In the genomic region with DNA sequence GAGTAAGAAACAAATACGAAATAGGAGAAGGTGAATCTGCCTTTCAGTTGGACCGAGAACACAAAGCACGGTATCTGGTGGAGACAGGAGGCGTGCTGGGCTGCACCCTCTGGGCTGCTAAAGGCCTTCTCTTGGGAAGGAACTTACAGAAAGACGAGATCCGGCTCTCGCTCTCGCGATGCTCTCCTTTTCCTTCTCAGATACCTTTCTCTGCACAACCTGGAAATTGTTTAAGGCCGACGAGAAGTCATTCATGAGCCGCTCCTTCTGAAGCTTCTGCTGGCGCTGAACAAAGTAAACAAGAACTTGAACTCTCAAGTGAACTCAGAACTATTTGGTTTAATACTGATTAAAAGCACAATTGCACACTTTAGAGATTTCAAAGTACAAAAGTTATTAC, we compare ENCODE assay signal across 28 mouse cellular contexts. TPM values are rescaled to one million over a fixed set of nuclear protein-coding genes. Genes with fewer than 3 reads are reported as not detected.
DNase-seq lines count a peak whose midpoint lies in the region; ATAC-seq and TF ChIP-seq lines count a peak whose summit lies in the region.
"Had no signal": no experiment of that assay in that cellular context is flagged by ENCODE, and none has a peak within 500 bp of the region (broad histone marks: within the 10 kb centered on the region; RNA-seq: fewer than 3 reads in every experiment).

No protein-coding gene starts in this region.

- ATAC-seq in lung, embryonic 15.5 days (ENCODE audit: borderline replicate concordance, extremely low read depth, low FRiP score, low TSS enrichment): no peak
- peak; percentile 86 for ATAC-seq in intestine, embryonic 16.5 days
- no peak for ATAC-seq in forebrain, embryonic 11.5 days (replicated peaks; ENCODE audit: low FRiP score)
- ATAC-seq: CD4-positive, CD25-positive, alpha-beta regulatory T cell, adult 4 months; forebrain, embryonic 14.5 days; inflammation-experienced regulatory T-cells, adult 6 months; midbrain, embryonic 13.5 days had no signal

- no peak for DNase-seq in lung, adult 2 months
- peak; percentile 24 for DNase-seq in lung, postnatal 25 days (ENCODE audit: low spot score)
- no peak for DNase-seq in cerebellum, adult 9-11 months
- DNase-seq in ovary, postnatal 36 days (ENCODE audit: low spot score): no peak
- no peak for DNase-seq in forebrain, embryonic 11.5 days (ENCODE audit: low spot score)
- DNase-seq: adrenal gland, postnatal 10 days; cerebellum, adult 8-10 months; cerebellum, postnatal 36 days; gastrocnemius, postnatal 25 days; heart, adult 18-20 months; heart, postnatal 36 days; kidney, adult 9 months; kidney, postnatal 10 days; layer of hippocampus, adult 9-11 months; left cerebral cortex, postnatal 4 days; thymus, postnatal 25 days had no signal

- no peaks in the 10 kb centered on the region for H3K4me1 ChIP-seq in lung, embryonic 15.5 days
- H3K4me1 ChIP-seq in lung, adult 2 months (ENCODE audit: control insufficient read depth, insufficient read depth, low read length): no peaks in the 10 kb centered on the region
- H3K4me1 ChIP-seq in intestine, embryonic 16.5 days (ENCODE audit: control insufficient read depth, insufficient read depth, low read length): no peaks in the 10 kb centered on the region
- no peaks in the 10 kb centered on the region for H3K4me1 ChIP-seq in forebrain, embryonic 11.5 days (replicated peaks; ENCODE audit: control insufficient read depth, insufficient read depth, low read length)
- H3K4me1 ChIP-seq: hindbrain, embryonic 15.5 days; midbrain, embryonic 13.5 days; neural tube, embryonic 13.5 days had no signal

- H3K4me3 ChIP-seq in lung, embryonic 15.5 days: no peak overlapping the region
- no peak overlapping the region for H3K4me3 ChIP-seq in lung, adult 2 months (replicated peaks; ENCODE audit: extremely low read depth, low read depth, low read length)
- H3K4me3 ChIP-seq in intestine, embryonic 16.5 days (ENCODE audit: low read length): no peak overlapping the region
- H3K4me3 ChIP-seq in forebrain, embryonic 11.5 days (ENCODE audit: low read depth, low read length): no peak overlapping the region
- H3K4me3 ChIP-seq: hindbrain, embryonic 15.5 days; left cerebral cortex, adult 2 months; midbrain, embryonic 13.5 days; neural tube, embryonic 13.5 days had no signal

- no peaks in the 10 kb centered on the region for H3K27me3 ChIP-seq in lung, embryonic 15.5 days
- H3K27me3 ChIP-seq in intestine, embryonic 16.5 days (replicated peaks; ENCODE audit: control insufficient read depth, insufficient read depth, low read length): no peaks in the 10 kb centered on the region
- no peaks in the 10 kb centered on the region for H3K27me3 ChIP-seq in forebrain, embryonic 11.5 days (ENCODE audit: control insufficient read depth, insufficient read depth, low read length)
- H3K27me3 ChIP-seq: hindbrain, embryonic 15.5 days; midbrain, embryonic 13.5 days; neural tube, embryonic 13.5 days had no signal

- H3K4me2 ChIP-seq in lung, embryonic 15.5 days: 0 out of 2 replicates have a peak overlapping the region, but pooled peaks have one; percentile 1
- H3K4me2 ChIP-seq in intestine, embryonic 16.5 days (ENCODE audit: low read depth, low read length): no peak overlapping the region
- no peak overlapping the region for H3K4me2 ChIP-seq in forebrain, embryonic 11.5 days (ENCODE audit: low read depth, low read length, severe bottlenecking)
- H3K4me2 ChIP-seq: heart, embryonic 11.5 days; hindbrain, embryonic 15.5 days; midbrain, embryonic 13.5 days; neural tube, embryonic 13.5 days had no signal

- H3K9me3 ChIP-seq in lung, embryonic 15.5 days: no peaks in the 10 kb centered on the region
- no peaks in the 10 kb centered on the region for H3K9me3 ChIP-seq in intestine, embryonic 16.5 days (ENCODE audit: control insufficient read depth, low read length)
- H3K9me3 ChIP-seq in forebrain, embryonic 11.5 days (ENCODE audit: control insufficient read depth, low read length): no peaks in the 10 kb centered on the region
- H3K9me3 ChIP-seq: hindbrain, embryonic 15.5 days; midbrain, embryonic 13.5 days; neural tube, embryonic 13.5 days had no signal

- peak overlapping the region; percentile 33 for H3K27ac ChIP-seq in lung, embryonic 15.5 days
- H3K27ac ChIP-seq in intestine, embryonic 16.5 days (ENCODE audit: low read length): peak overlapping the region; percentile 35
- no peak overlapping the region for H3K27ac ChIP-seq in forebrain, embryonic 11.5 days (ENCODE audit: low read depth, low read length)
- H3K27ac ChIP-seq: hindbrain, embryonic 15.5 days; left cerebral cortex, adult 2 months; liver, embryonic 14.5 days; macrophage; midbrain, embryonic 13.5 days; neural tube, embryonic 13.5 days had no signal

- no peak for TF ChIP-seq POLR2A in lung, adult 2 months (IDR thresholded peaks at IDR 0.05; ENCODE audit: borderline replicate concordance, extremely low read depth, low read depth, low read length)

- TF ChIP-seq CTCF in lung, adult 2 months (IDR thresholded peaks at IDR 0.05; ENCODE audit: insufficient read depth, low read length): no peak

- peaks cover 82% of the 10 kb centered on the region for H3K36me3 ChIP-seq in lung, embryonic 15.5 days
- H3K36me3 ChIP-seq in intestine, embryonic 16.5 days (ENCODE audit: control insufficient read depth, insufficient read depth, low read length): peaks cover 19% of the 10 kb centered on the region
- no peaks in the 10 kb centered on the region; the same call in 1 of the 2 replicates for H3K36me3 ChIP-seq in forebrain, embryonic 11.5 days (ENCODE audit: control insufficient read depth, insufficient read depth, low read length)

- no peak overlapping the region for H3K9ac ChIP-seq in lung, embryonic 15.5 days
- H3K9ac ChIP-seq in intestine, embryonic 16.5 days (ENCODE audit: low read depth, low read length): no peak overlapping the region
- H3K9ac ChIP-seq in forebrain, embryonic 11.5 days (ENCODE audit: low read length): no peak overlapping the region
- H3K9ac ChIP-seq: hindbrain, embryonic 15.5 days; liver, embryonic 14.5 days; midbrain, embryonic 13.5 days; neural tube, embryonic 13.5 days had no signal

- WGBS in lung, embryonic 15.5 days: 61% methylated on average over 13 of the region's 13 CpGs
- WGBS in lung, adult 2 months: 75% methylated on average over 13 of the region's 13 CpGs
- WGBS in intestine, embryonic 16.5 days: 65% methylated on average over 13 of the region's 13 CpGs
- WGBS in forebrain, embryonic 11.5 days: 96% methylated on average over 13 of the region's 13 CpGs

RNA-seq across cellular contexts. Expression of a gene that starts 20.0 kb away (rescaled TPM):
- polyA plus RNA-seq in lung, embryonic 15.5 days (2015; fragmentation: Nextera tagmentation; extraction: Ambion mirVana): 52.9 and 54.5 TPM in 2 replicates
- polyA plus RNA-seq in lung, adult 2 months (2012; rRNA removed): 20.9 and 29.9 TPM in 2 replicates
- polyA plus RNA-seq in intestine, embryonic 16.5 days (2015; fragmentation: Nextera tagmentation; extraction: Ambion mirVana): 50.8 and 60.2 TPM in 2 replicates
- polyA plus RNA-seq in forebrain, embryonic 11.5 days (2014; fragmentation: Nextera tagmentation; extraction: Ambion mirVana): 69.6 and 80.4 TPM in 2 replicates

RNA-seq across cellular contexts. Expression of a gene that starts 21.3 kb away (rescaled TPM):
- polyA plus RNA-seq in lung, embryonic 15.5 days (2015; fragmentation: Nextera tagmentation; extraction: Ambion mirVana): 62.2 and 64.0 TPM in 2 replicates
- polyA plus RNA-seq in lung, adult 2 months (2012; rRNA removed): 22.0 and 28.3 TPM in 2 replicates
- 54.3 and 55.0 TPM in 2 replicates for polyA plus RNA-seq in intestine, embryonic 16.5 days (2015; fragmentation: Nextera tagmentation; extraction: Ambion mirVana)
- 82.3 and 83.8 TPM in 2 replicates for polyA plus RNA-seq in forebrain, embryonic 11.5 days (2014; fragmentation: Nextera tagmentation; extraction: Ambion mirVana)

RNA-seq across cellular contexts. Expression of a gene that starts 59.3 kb away (rescaled TPM):
- 43.0 and 45.8 TPM in 2 replicates for polyA plus RNA-seq in lung, embryonic 15.5 days (2015; fragmentation: Nextera tagmentation; extraction: Ambion mirVana)
- 19.2 and 21.9 TPM in 2 replicates for polyA plus RNA-seq in lung, adult 2 months (2012; rRNA removed)
- polyA plus RNA-seq in intestine, embryonic 16.5 days (2015; fragmentation: Nextera tagmentation; extraction: Ambion mirVana): 40.5 and 45.6 TPM in 2 replicates
- 28.1 and 31.4 TPM in 2 replicates for polyA plus RNA-seq in forebrain, embryonic 11.5 days (2014; fragmentation: Nextera tagmentation; extraction: Ambion mirVana)
